Comparison of ENCODE assay signal across 11 mouse cellular contexts in genomic region chr13:73268702-73269101, GRCm38 (mm10). TPM values are rescaled to one million over a fixed set of nuclear protein-coding genes. Genes with fewer than 3 reads are reported as not detected.
DNase-seq lines count a peak whose midpoint lies in the region; ATAC-seq lines count a peak whose summit lies in the region.
"Had no signal": no experiment of that assay in that cellular context is flagged by ENCODE, and none has a peak within 500 bp of the region (broad histone marks: within the 10 kb centered on the region; RNA-seq: fewer than 3 reads in every experiment).

No protein-coding gene starts in this region.

- ATAC-seq in limb, embryonic 11.5 days (ENCODE audit: insufficient number of reproducible peaks, low FRiP score, low TSS enrichment, low read depth): 0 out of 2 replicates have a peak, but pooled peaks have one; percentile 33
- peak; percentile 62 for ATAC-seq in common myeloid progenitor, adult 5-6 weeks (replicated peaks; ENCODE audit: low read depth, poor library complexity, severe bottlenecking)
- no peak for ATAC-seq in forebrain, embryonic 14.5 days
- ATAC-seq in midbrain, embryonic 15.5 days (replicated peaks): no peak

- H3K4me2 ChIP-seq in limb, embryonic 11.5 days (ENCODE audit: low read depth, severe bottlenecking): no peak overlapping the region
- H3K4me2 ChIP-seq in forebrain, embryonic 14.5 days (ENCODE audit: low read length): no peak overlapping the region
- H3K4me2 ChIP-seq in midbrain, embryonic 15.5 days: 0 out of 2 replicates have a peak overlapping the region, but pooled peaks have one; percentile 0

- H3K4me3 ChIP-seq in limb, embryonic 11.5 days (ENCODE audit: low read depth, low read length): no peak overlapping the region
- no peak overlapping the region for H3K4me3 ChIP-seq in limb, embryonic 10.5 days
- no peak overlapping the region for H3K4me3 ChIP-seq in forebrain, embryonic 14.5 days (ENCODE audit: low read depth, low read length)
- H3K4me3 ChIP-seq in midbrain, embryonic 15.5 days: no peak overlapping the region

- H3K27me3 ChIP-seq in limb, embryonic 11.5 days (ENCODE audit: control insufficient read depth, insufficient read depth, low read length): peaks cover 97% of the 10 kb centered on the region
- H3K27me3 ChIP-seq in limb, embryonic 10.5 days (ENCODE audit: low read depth, poor library complexity, severe bottlenecking): peaks cover 100% of the 10 kb centered on the region
- H3K27me3 ChIP-seq in forebrain, embryonic 14.5 days (replicated peaks; ENCODE audit: control insufficient read depth, insufficient read depth, low read length): peaks cover 96% of the 10 kb centered on the region
- H3K27me3 ChIP-seq in midbrain, embryonic 15.5 days (replicated peaks): peaks cover 89% of the 10 kb centered on the region

- no peak overlapping the region for H3K9ac ChIP-seq in limb, embryonic 11.5 days (ENCODE audit: low read length)
- no peak overlapping the region for H3K9ac ChIP-seq in forebrain, embryonic 14.5 days (ENCODE audit: low read length)
- no peak overlapping the region for H3K9ac ChIP-seq in midbrain, embryonic 15.5 days

- H3K9me3 ChIP-seq in limb, embryonic 11.5 days (ENCODE audit: control insufficient read depth, low read length): no peaks in the 10 kb centered on the region
- H3K9me3 ChIP-seq in limb, embryonic 10.5 days (replicated peaks): no peaks in the 10 kb centered on the region
- H3K9me3 ChIP-seq in forebrain, embryonic 14.5 days (replicated peaks; ENCODE audit: control insufficient read depth, low read length): no peaks in the 10 kb centered on the region
- H3K9me3 ChIP-seq in midbrain, embryonic 15.5 days: no peaks in the 10 kb centered on the region

- under 1% methylated on average over 20 of the region's 20 CpGs for WGBS in limb, embryonic 11.5 days
- WGBS in limb, embryonic 10.5 days: 1% methylated on average over 20 of the region's 20 CpGs
- WGBS in forebrain, embryonic 14.5 days: under 1% methylated on average over 20 of the region's 20 CpGs
- under 1% methylated on average over 20 of the region's 20 CpGs for WGBS in midbrain, embryonic 15.5 days

- H3K36me3 ChIP-seq in limb, embryonic 11.5 days (ENCODE audit: control insufficient read depth, insufficient read depth, low read length): no peaks in the 10 kb centered on the region
- no peaks in the 10 kb centered on the region for H3K36me3 ChIP-seq in limb, embryonic 10.5 days
- H3K36me3 ChIP-seq in forebrain, embryonic 14.5 days (ENCODE audit: control insufficient read depth, insufficient read depth, low read length): no peaks in the 10 kb centered on the region
- H3K36me3 ChIP-seq in midbrain, embryonic 15.5 days (replicated peaks): no peaks in the 10 kb centered on the region

- peaks cover 3% of the 10 kb centered on the region; the same call in 1 of the 2 replicates for H3K4me1 ChIP-seq in limb, embryonic 11.5 days (ENCODE audit: control insufficient read depth, insufficient read depth, low read length)
- peaks cover 48% of the 10 kb centered on the region for H3K4me1 ChIP-seq in limb, embryonic 10.5 days
- H3K4me1 ChIP-seq in forebrain, embryonic 14.5 days (ENCODE audit: control insufficient read depth, insufficient read depth, low read length): peaks cover 8% of the 10 kb centered on the region
- peaks cover 42% of the 10 kb centered on the region for H3K4me1 ChIP-seq in midbrain, embryonic 15.5 days

- H3K27ac ChIP-seq in limb, embryonic 11.5 days (replicated peaks; ENCODE audit: low read depth, low read length): no peak overlapping the region
- H3K27ac ChIP-seq in limb, embryonic 10.5 days: no peak overlapping the region
- H3K27ac ChIP-seq in forebrain, embryonic 14.5 days (ENCODE audit: low read depth, low read length): no peak overlapping the region
- H3K27ac ChIP-seq in midbrain, embryonic 15.5 days: no peak overlapping the region

- DNase-seq in limb, embryonic 11.5 days (ENCODE audit: low spot score): peak; percentile 62
- DNase-seq in limb, embryonic 10.5 days (ENCODE audit: low spot score): no peak
- DNase-seq in forebrain, embryonic 14.5 days (ENCODE audit: low spot score): peak; percentile 16
- no peak for DNase-seq in testis, postnatal 10 days (ENCODE audit: low spot score)
- DNase-seq in c-Kit-positive CD71-positive TER-119-positive erythroid progenitor cells, embryonic 14.5 days (ENCODE audit: low spot score): no peak
- DNase-seq in adrenal gland, adult (ENCODE audit: inconsistent age in 2 of 2, low spot score in 1 of 2): no peak

RNA-seq across cellular contexts. Expression of gene Irx4, which starts 8.4 kb away (rescaled TPM):
- 2.8 and 3.1 TPM in 2 replicates for polyA plus RNA-seq in limb, embryonic 11.5 days (2014; fragmentation: Nextera tagmentation; extraction: Ambion mirVana)
- polyA plus RNA-seq in limb, embryonic 10.5 days (2016; fragmentation: Nextera tagmentation; extraction: Ambion mirVana): 2.3 and 3.8 TPM in 2 replicates
- total RNA-seq in common myeloid progenitor, adult 5-6 weeks (2017): not detected in 2 replicates
- 0.06 TPM in 1 of 2 replicates, not detected in the other for polyA plus RNA-seq in forebrain, embryonic 14.5 days (2014; fragmentation: Nextera tagmentation; extraction: Ambion mirVana)
- 0.96 and 1.7 TPM in 2 replicates for polyA plus RNA-seq in midbrain, embryonic 15.5 days (2015; fragmentation: Nextera tagmentation; extraction: Ambion mirVana)
- total RNA-seq: left cerebral cortex, postnatal 36 days; neutrophil, adult 5-6 weeks had no signal
- polyA plus RNA-seq: urinary bladder, adult 2 months had no signal

RNA-seq across cellular contexts. Expression of gene Mrpl36, which starts 59.6 kb away (rescaled TPM):
- polyA plus RNA-seq in limb, embryonic 11.5 days (2014; fragmentation: Nextera tagmentation; extraction: Ambion mirVana): 107 and 113 TPM in 2 replicates
- polyA plus RNA-seq in limb, embryonic 10.5 days (2016; fragmentation: Nextera tagmentation; extraction: Ambion mirVana): 94.1 and 101 TPM in 2 replicates
- total RNA-seq in common myeloid progenitor, adult 5-6 weeks (2017): 40.0 and 53.1 TPM in 2 replicates
- 94.9 and 113 TPM in 2 replicates for polyA plus RNA-seq in forebrain, embryonic 14.5 days (2014; fragmentation: Nextera tagmentation; extraction: Ambion mirVana)
- 74.3 and 78.9 TPM in 2 replicates for polyA plus RNA-seq in midbrain, embryonic 15.5 days (2015; fragmentation: Nextera tagmentation; extraction: Ambion mirVana)

RNA-seq across cellular contexts. Expression of gene Ndufs6, which starts 59.6 kb away (rescaled TPM):
- polyA plus RNA-seq in limb, embryonic 11.5 days (2014; fragmentation: Nextera tagmentation; extraction: Ambion mirVana): 369 and 370 TPM in 2 replicates
- polyA plus RNA-seq in limb, embryonic 10.5 days (2016; fragmentation: Nextera tagmentation; extraction: Ambion mirVana): 398 and 399 TPM in 2 replicates
- 95.3 and 141 TPM in 2 replicates for total RNA-seq in common myeloid progenitor, adult 5-6 weeks (2017)
- polyA plus RNA-seq in forebrain, embryonic 14.5 days (2014; fragmentation: Nextera tagmentation; extraction: Ambion mirVana): 330 and 443 TPM in 2 replicates
- polyA plus RNA-seq in midbrain, embryonic 15.5 days (2015; fragmentation: Nextera tagmentation; extraction: Ambion mirVana): 390 and 410 TPM in 2 replicates

Comparison
In these comparisons a context has a peak if more than half of its experiments do, and no peak if none do; other contexts are left out.
1. DNase-seq: peak in limb, embryonic 11.5 days (single experiment) and forebrain, embryonic 14.5 days (single experiment); none in limb, embryonic 10.5 days (single experiment), testis, postnatal 10 days (single experiment), c-Kit-positive CD71-positive TER-119-positive erythroid progenitor cells, embryonic 14.5 days (single experiment) and adrenal gland, adult (0 of 2).
2. ATAC-seq: peak in limb, embryonic 11.5 days (single experiment) and common myeloid progenitor, adult 5-6 weeks (single experiment); none in forebrain, embryonic 14.5 days (single experiment) and midbrain, embryonic 15.5 days (single experiment).